In the genomic region with DNA sequence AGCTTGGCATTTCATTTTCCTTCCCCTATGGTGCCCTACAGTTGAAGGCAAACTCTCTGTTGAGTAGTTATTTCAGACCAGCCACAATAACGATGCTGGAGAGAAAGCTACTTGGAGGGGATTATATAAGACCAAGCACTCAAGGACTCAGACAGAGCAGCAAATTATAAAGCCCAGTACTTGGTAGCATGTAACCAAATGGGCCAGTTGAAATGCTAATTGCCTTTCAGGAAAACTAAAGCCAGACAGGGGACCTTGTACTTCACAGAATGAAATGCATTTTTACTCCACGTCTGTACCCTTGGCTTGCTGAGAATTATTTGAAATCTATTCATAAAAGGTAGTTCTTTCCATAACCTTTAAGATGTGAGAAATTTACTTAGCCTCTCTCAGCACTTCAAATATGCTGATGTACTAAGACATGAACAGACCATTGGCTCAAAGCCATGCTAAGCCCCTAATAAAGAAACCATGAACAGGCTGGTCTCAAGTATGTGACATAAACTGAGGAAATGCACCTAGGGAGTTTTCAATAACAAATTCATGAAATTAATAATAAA, we compare ENCODE assay signal across 21 mouse cellular contexts. TPM values are rescaled to one million over a fixed set of nuclear protein-coding genes. Genes with fewer than 3 reads are reported as not detected.
DNase-seq lines count a peak whose midpoint lies in the region; ATAC-seq lines count a peak whose summit lies in the region.
"Had no signal": no experiment of that assay in that cellular context is flagged by ENCODE, and none has a peak within 500 bp of the region (broad histone marks: within the 10 kb centered on the region; RNA-seq: fewer than 3 reads in every experiment).

No protein-coding gene starts in this region.

- H3K9me3 ChIP-seq in hindbrain, embryonic 10.5 days, result no peaks in the 10 kb centered on the region
- no peaks in the 10 kb centered on the region for H3K9me3 ChIP-seq in hindbrain, embryonic 16.5 days (ENCODE audit: control insufficient read depth, low read length)
- no peaks in the 10 kb centered on the region for H3K9me3 ChIP-seq in neural tube, embryonic 12.5 days
- H3K9me3 ChIP-seq in neural tube, embryonic 15.5 days (replicated peaks), result no peaks in the 10 kb centered on the region
- H3K9me3 ChIP-seq in midbrain, embryonic 12.5 days, result no peaks in the 10 kb centered on the region
- H3K9me3 ChIP-seq: limb, embryonic 15.5 days; liver, embryonic 15.5 days had no signal

- H3K4me2 ChIP-seq in hindbrain, embryonic 16.5 days (ENCODE audit: low read length), result no peak overlapping the region
- H3K4me2 ChIP-seq in neural tube, embryonic 12.5 days (replicated peaks), result peak overlapping the region; percentile 42
- no peak overlapping the region for H3K4me2 ChIP-seq in neural tube, embryonic 15.5 days
- peak overlapping the region; percentile 11; the same call in 1 of the 2 replicates for H3K4me2 ChIP-seq in midbrain, embryonic 12.5 days (replicated peaks)
- H3K4me2 ChIP-seq: limb, embryonic 15.5 days; liver, embryonic 15.5 days had no signal

- H3K27ac ChIP-seq in hindbrain, embryonic 10.5 days, result peak overlapping the region; percentile 91
- no peak overlapping the region for H3K27ac ChIP-seq in hindbrain, embryonic 16.5 days (ENCODE audit: low read depth, low read length)
- H3K27ac ChIP-seq in neural tube, embryonic 12.5 days, result no peak overlapping the region
- no peak overlapping the region for H3K27ac ChIP-seq in neural tube, embryonic 15.5 days (replicated peaks)
- H3K27ac ChIP-seq in midbrain, embryonic 12.5 days (replicated peaks), result peak overlapping the region; percentile 52
- H3K27ac ChIP-seq: gastrocnemius, adult 2 months; kidney, postnatal 0 days; left cerebral cortex, adult 2 months; limb, embryonic 15.5 days; liver, embryonic 15.5 days had no signal

- H3K27me3 ChIP-seq in hindbrain, embryonic 10.5 days (ENCODE audit: insufficient read depth, poor library complexity, severe bottlenecking), result no peaks in the 10 kb centered on the region
- no peaks in the 10 kb centered on the region for H3K27me3 ChIP-seq in hindbrain, embryonic 16.5 days (replicated peaks; ENCODE audit: control insufficient read depth, insufficient read depth, low read length)
- no peaks in the 10 kb centered on the region for H3K27me3 ChIP-seq in neural tube, embryonic 12.5 days (replicated peaks)
- peaks cover 4% of the 10 kb centered on the region; the same call in 1 of the 2 replicates for H3K27me3 ChIP-seq in neural tube, embryonic 15.5 days (replicated peaks)
- H3K27me3 ChIP-seq in midbrain, embryonic 12.5 days, result peaks cover 3% of the 10 kb centered on the region; the same call in 1 of the 2 replicates

- DNase-seq in hindbrain, embryonic 10.5 days (ENCODE audit: low spot score), result no peak
- peak; percentile 53 for DNase-seq in retina, postnatal 1 day
- DNase-seq in lung, postnatal 10 days, result no peak
- DNase-seq in left cerebral cortex, adult 9 months (ENCODE audit: low spot score in 2 of 2), result no peak
- DNase-seq: adrenal gland, postnatal 14 days; cerebellum, adult 8-10 months; gastrocnemius, adult 2 months; heart, postnatal 36 days; kidney, adult 18-20 months; thymus, adult 18-20 months; thymus, postnatal 4 days had no signal

- H3K4me1 ChIP-seq in hindbrain, embryonic 10.5 days (replicated peaks), result peaks cover 73% of the 10 kb centered on the region
- no peaks in the 10 kb centered on the region for H3K4me1 ChIP-seq in hindbrain, embryonic 16.5 days (ENCODE audit: control insufficient read depth, insufficient read depth, low read depth, low read length)
- H3K4me1 ChIP-seq in neural tube, embryonic 12.5 days, result peaks cover 9% of the 10 kb centered on the region
- peaks cover 12% of the 10 kb centered on the region for H3K4me1 ChIP-seq in neural tube, embryonic 15.5 days
- H3K4me1 ChIP-seq in midbrain, embryonic 12.5 days, result peaks cover 39% of the 10 kb centered on the region

- H3K4me3 ChIP-seq in hindbrain, embryonic 10.5 days, result peak overlapping the region; percentile 72
- H3K4me3 ChIP-seq in hindbrain, embryonic 16.5 days (ENCODE audit: low read length), result no peak overlapping the region
- no peak overlapping the region for H3K4me3 ChIP-seq in neural tube, embryonic 12.5 days
- no peak overlapping the region for H3K4me3 ChIP-seq in neural tube, embryonic 15.5 days (replicated peaks)
- no peak overlapping the region for H3K4me3 ChIP-seq in midbrain, embryonic 12.5 days
- H3K4me3 ChIP-seq: gastrocnemius, adult 2 months; left cerebral cortex, adult 2 months; limb, embryonic 15.5 days; liver, embryonic 15.5 days had no signal

- WGBS in hindbrain, embryonic 10.5 days, result 23% methylated on average over 2 of the region's 2 CpGs
- 27% methylated on average over 2 of the region's 2 CpGs for WGBS in hindbrain, embryonic 16.5 days
- 27% methylated on average over 2 of the region's 2 CpGs for WGBS in neural tube, embryonic 12.5 days
- 10% methylated on average over 2 of the region's 2 CpGs for WGBS in neural tube, embryonic 15.5 days
- 14% methylated on average over 2 of the region's 2 CpGs for WGBS in midbrain, embryonic 12.5 days

- no peak overlapping the region for H3K9ac ChIP-seq in hindbrain, embryonic 16.5 days (ENCODE audit: low read depth, low read length)
- no peak overlapping the region for H3K9ac ChIP-seq in neural tube, embryonic 12.5 days
- no peak overlapping the region for H3K9ac ChIP-seq in neural tube, embryonic 15.5 days (replicated peaks)
- no peak overlapping the region for H3K9ac ChIP-seq in midbrain, embryonic 12.5 days (replicated peaks)
- H3K9ac ChIP-seq: limb, embryonic 15.5 days; liver, embryonic 15.5 days had no signal

- H3K36me3 ChIP-seq in hindbrain, embryonic 10.5 days, result peaks cover 8% of the 10 kb centered on the region; the same call in 1 of the 2 replicates
- no peaks in the 10 kb centered on the region for H3K36me3 ChIP-seq in hindbrain, embryonic 16.5 days (ENCODE audit: control insufficient read depth, insufficient read depth, low read length)
- no peaks in the 10 kb centered on the region for H3K36me3 ChIP-seq in neural tube, embryonic 12.5 days
- no peaks in the 10 kb centered on the region for H3K36me3 ChIP-seq in neural tube, embryonic 15.5 days
- H3K36me3 ChIP-seq in midbrain, embryonic 12.5 days, result no peaks in the 10 kb centered on the region
- H3K36me3 ChIP-seq: limb, embryonic 15.5 days; liver, embryonic 15.5 days had no signal

- ATAC-seq in hindbrain, embryonic 16.5 days, result no peak
- ATAC-seq in neural tube, embryonic 12.5 days (ENCODE audit: low FRiP score, low read depth), result no peak
- ATAC-seq in neural tube, embryonic 15.5 days (ENCODE audit: low FRiP score), result no peak
- no peak for ATAC-seq in midbrain, embryonic 12.5 days (ENCODE audit: low FRiP score, low read depth)
- ATAC-seq: CD4-positive, CD25-positive, alpha-beta regulatory T cell, adult 4 months; inflammation-experienced regulatory T-cells, adult 6 months had no signal

RNA-seq across cellular contexts. Expression of a gene that starts 4.2 kb away (rescaled TPM):
- 45.3 and 45.6 TPM in 2 replicates for polyA plus RNA-seq in hindbrain, embryonic 10.5 days (2016; fragmentation: Nextera tagmentation; extraction: Ambion mirVana)
- polyA plus RNA-seq in hindbrain, embryonic 16.5 days (2015; fragmentation: Nextera tagmentation; extraction: Ambion mirVana), result 5.6 and 8.7 TPM in 2 replicates
- polyA plus RNA-seq in neural tube, embryonic 12.5 days (2016; fragmentation: Nextera tagmentation; extraction: Ambion mirVana), result 33.7 and 40.8 TPM in 2 replicates
- 7.3 and 9.8 TPM in 2 replicates for polyA plus RNA-seq in neural tube, embryonic 15.5 days (2015; fragmentation: Nextera tagmentation; extraction: Ambion mirVana)
- 38.5 and 50.2 TPM in 2 replicates for polyA plus RNA-seq in midbrain, embryonic 12.5 days (2016; fragmentation: Nextera tagmentation; extraction: Ambion mirVana)
- polyA plus RNA-seq: CD4-positive, CD25-positive, alpha-beta regulatory T cell, adult 4 months had no signal

RNA-seq across cellular contexts. Expression of a gene that starts 28.8 kb away (rescaled TPM):
- polyA plus RNA-seq in hindbrain, embryonic 10.5 days (2016; fragmentation: Nextera tagmentation; extraction: Ambion mirVana), result 23.1 and 25.9 TPM in 2 replicates
- 16.5 and 16.7 TPM in 2 replicates for polyA plus RNA-seq in hindbrain, embryonic 16.5 days (2015; fragmentation: Nextera tagmentation; extraction: Ambion mirVana)
- 23.2 and 26.6 TPM in 2 replicates for polyA plus RNA-seq in neural tube, embryonic 12.5 days (2016; fragmentation: Nextera tagmentation; extraction: Ambion mirVana)
- polyA plus RNA-seq in neural tube, embryonic 15.5 days (2015; fragmentation: Nextera tagmentation; extraction: Ambion mirVana), result 17.6 and 18.5 TPM in 2 replicates
- 25.9 and 27.6 TPM in 2 replicates for polyA plus RNA-seq in midbrain, embryonic 12.5 days (2016; fragmentation: Nextera tagmentation; extraction: Ambion mirVana)

Comparison
In these comparisons a context has a peak if more than half of its experiments do, and no peak if none do; other contexts are left out.
1. H3K27ac ChIP-seq: peak in hindbrain, embryonic 10.5 days (single experiment) and midbrain, embryonic 12.5 days (single experiment); none in hindbrain, embryonic 16.5 days (single experiment), neural tube, embryonic 12.5 days (single experiment) and neural tube, embryonic 15.5 days (single experiment).
2. H3K4me2 ChIP-seq: peak in neural tube, embryonic 12.5 days (single experiment) and midbrain, embryonic 12.5 days (single experiment); none in hindbrain, embryonic 16.5 days (single experiment) and neural tube, embryonic 15.5 days (single experiment).